In genomic region chr17:24481027-24481815, GRCm38 (mm10) we compare ENCODE assay signal across 29 mouse cellular contexts. TPM values are rescaled to one million over a fixed set of nuclear protein-coding genes. Genes with fewer than 3 reads are reported as not detected.
A peak's percentile ranks its signal among the peaks of the same experiment; 100 is the strongest.
DNase-seq lines count a peak whose midpoint lies in the region; ATAC-seq and TF ChIP-seq lines count a peak whose summit lies in the region.
"Had no signal": no experiment of that assay in that cellular context is flagged by ENCODE, and none has a peak within 500 bp of the region (broad histone marks: within the 10 kb centered on the region; RNA-seq: fewer than 3 reads in every experiment).

No protein-coding gene starts in this region.

- H3K9me3 ChIP-seq in midbrain, embryonic 11.5 days (ENCODE audit: control insufficient read depth, low read length), result no peaks in the 10 kb centered on the region
- no peaks in the 10 kb centered on the region for H3K9me3 ChIP-seq in midbrain, embryonic 14.5 days (ENCODE audit: control insufficient read depth, low read length)
- H3K9me3 ChIP-seq in ES-Bruce4 (replicated peaks; ENCODE audit: control insufficient read depth, insufficient read depth, low read length, poor library complexity, severe bottlenecking), result no peaks in the 10 kb centered on the region
- H3K9me3 ChIP-seq in heart, embryonic 11.5 days (replicated peaks; ENCODE audit: control insufficient read depth, low read length), result no peaks in the 10 kb centered on the region
- H3K9me3 ChIP-seq: embryonic facial prominence, embryonic 10.5 days; embryonic facial prominence, embryonic 13.5 days; forebrain, embryonic 12.5 days; forebrain, embryonic 15.5 days; G1E; heart, embryonic 15.5 days; hindbrain, embryonic 10.5 days; hindbrain, embryonic 13.5 days; intestine, embryonic 15.5 days had no signal

- WGBS in midbrain, embryonic 11.5 days, result 94% methylated on average over 20 of the region's 20 CpGs
- 93% methylated on average over 20 of the region's 20 CpGs for WGBS in midbrain, embryonic 14.5 days
- 89% methylated on average over 20 of the region's 20 CpGs for WGBS in heart, embryonic 11.5 days (ENCODE audit: insufficient replicate concordance)

- TF ChIP-seq CTCF in ES-Bruce4 (IDR thresholded peaks at IDR 0.05; ENCODE audit: low read depth, low read length), result no peak

- H3K4me3 ChIP-seq in midbrain, embryonic 11.5 days (ENCODE audit: low read depth, low read length), result no peak overlapping the region
- H3K4me3 ChIP-seq in midbrain, embryonic 14.5 days (replicated peaks; ENCODE audit: low read depth, low read length), result no peak overlapping the region
- H3K4me3 ChIP-seq in ES-Bruce4 (ENCODE audit: low read depth, low read length), result no peak overlapping the region
- no peak overlapping the region for H3K4me3 ChIP-seq in heart, embryonic 11.5 days (ENCODE audit: low read depth, low read length)
- H3K4me3 ChIP-seq: embryonic facial prominence, embryonic 13.5 days; erythroblast, embryonic 14.5 days; forebrain, embryonic 12.5 days; forebrain, embryonic 15.5 days; heart, embryonic 15.5 days; hindbrain, embryonic 10.5 days; hindbrain, embryonic 13.5 days; intestine, embryonic 15.5 days had no signal

- H3K27me3 ChIP-seq in midbrain, embryonic 11.5 days (ENCODE audit: control insufficient read depth, insufficient read depth, low read length), result no peaks in the 10 kb centered on the region
- H3K27me3 ChIP-seq in midbrain, embryonic 14.5 days (ENCODE audit: control insufficient read depth, insufficient read depth, low read length), result no peaks in the 10 kb centered on the region
- no peaks in the 10 kb centered on the region for H3K27me3 ChIP-seq in ES-Bruce4 (ENCODE audit: control insufficient read depth, insufficient read depth, low read length, poor library complexity, severe bottlenecking)
- no peaks in the 10 kb centered on the region for H3K27me3 ChIP-seq in heart, embryonic 11.5 days (ENCODE audit: control insufficient read depth, insufficient read depth, low read length)
- H3K27me3 ChIP-seq: embryonic facial prominence, embryonic 13.5 days; forebrain, embryonic 12.5 days; forebrain, embryonic 15.5 days; hindbrain, embryonic 13.5 days; intestine, embryonic 15.5 days; Patski had no signal

- H3K4me2 ChIP-seq in midbrain, embryonic 11.5 days, result no peak overlapping the region
- no peak overlapping the region for H3K4me2 ChIP-seq in midbrain, embryonic 14.5 days (ENCODE audit: low read length)
- no peak overlapping the region for H3K4me2 ChIP-seq in heart, embryonic 11.5 days
- H3K4me2 ChIP-seq: embryonic facial prominence, embryonic 13.5 days; forebrain, embryonic 12.5 days; forebrain, embryonic 15.5 days; heart, embryonic 15.5 days; intestine, embryonic 15.5 days had no signal

- ATAC-seq in midbrain, embryonic 11.5 days (ENCODE audit: low FRiP score), result no peak
- no peak for ATAC-seq in midbrain, embryonic 14.5 days (ENCODE audit: low FRiP score, low TSS enrichment)
- ATAC-seq in heart, embryonic 11.5 days (replicated peaks; ENCODE audit: insufficient number of reproducible peaks, low FRiP score, low TSS enrichment), result no peak
- ATAC-seq: activated CD4-positive, CD25-positive, alpha-beta regulatory T cell, adult 4 months; CD4-positive, CD25-positive, alpha-beta regulatory T cell, adult 4 months; forebrain, embryonic 15.5 days; hindbrain, embryonic 16.5 days; intestine, embryonic 15.5 days; Patski had no signal

- no peak for TF ChIP-seq POLR2A in ES-Bruce4 (IDR thresholded peaks at IDR 0.05; ENCODE audit: insufficient read depth, low read length)

- H3K9ac ChIP-seq in midbrain, embryonic 11.5 days (ENCODE audit: low read length), result no peak overlapping the region
- no peak overlapping the region for H3K9ac ChIP-seq in midbrain, embryonic 14.5 days (replicated peaks; ENCODE audit: low read length)
- H3K9ac ChIP-seq in ES-Bruce4 (ENCODE audit: low read depth, poor library complexity, severe bottlenecking), result no peak overlapping the region
- H3K9ac ChIP-seq in heart, embryonic 11.5 days (ENCODE audit: low read depth, low read length), result no peak overlapping the region
- H3K9ac ChIP-seq: embryonic facial prominence, embryonic 13.5 days; forebrain, embryonic 12.5 days; forebrain, embryonic 15.5 days; heart, embryonic 15.5 days; hindbrain, embryonic 13.5 days; intestine, embryonic 15.5 days had no signal

- H3K27ac ChIP-seq in midbrain, embryonic 11.5 days (ENCODE audit: low read depth, low read length), result no peak overlapping the region
- H3K27ac ChIP-seq in midbrain, embryonic 14.5 days (replicated peaks; ENCODE audit: low read depth, low read length), result no peak overlapping the region
- 0 out of 2 replicates have a peak overlapping the region, but pooled peaks have one; percentile 26 for H3K27ac ChIP-seq in ES-Bruce4 (ENCODE audit: insufficient read depth, low read length)
- no peak overlapping the region for H3K27ac ChIP-seq in heart, embryonic 11.5 days (ENCODE audit: low read depth, low read length)
- H3K27ac ChIP-seq: embryonic facial prominence, embryonic 13.5 days; forebrain, embryonic 12.5 days; forebrain, embryonic 15.5 days; heart, embryonic 15.5 days; hindbrain, embryonic 13.5 days had no signal

- DNase-seq in midbrain, embryonic 11.5 days (ENCODE audit: low spot score, missing footprints), result peak; percentile 69
- no peak for DNase-seq in midbrain, embryonic 14.5 days
- DNase-seq in ES-CJ7 (ENCODE audit: low read depth, low spot score) (peak; percentile 67), adipocyte (ENCODE audit: low spot score) (peak; percentile 38)
- DNase-seq: adrenal gland, postnatal 25 days; cerebellum, adult 11-12 months; cerebellum, adult 8-10 months; cerebellum, postnatal 36 days; embryo, embryonic 11 days; gastrocnemius, postnatal 25 days; heart, adult 18-20 months; heart, postnatal 10 days; heart, postnatal 36 days had no signal

- H3K4me1 ChIP-seq in midbrain, embryonic 11.5 days (ENCODE audit: control insufficient read depth, insufficient read depth, low read length), result peaks cover 8% of the 10 kb centered on the region
- H3K4me1 ChIP-seq in midbrain, embryonic 14.5 days (ENCODE audit: control insufficient read depth, insufficient read depth, low read length), result peaks cover 10% of the 10 kb centered on the region
- H3K4me1 ChIP-seq in ES-Bruce4 (ENCODE audit: control insufficient read depth, insufficient read depth, low read length), result peaks cover 1% of the 10 kb centered on the region
- peaks cover 13% of the 10 kb centered on the region for H3K4me1 ChIP-seq in heart, embryonic 11.5 days (ENCODE audit: control insufficient read depth, insufficient read depth, low read length)

- TF ChIP-seq EP300 in ES-Bruce4 (IDR thresholded peaks at IDR 0.05; ENCODE audit: insufficient read depth, low read depth, low read length), result no peak

- peaks cover 3% of the 10 kb centered on the region; the same call in 1 of the 2 replicates for H3K36me3 ChIP-seq in midbrain, embryonic 11.5 days (ENCODE audit: control insufficient read depth, insufficient read depth, low read length)
- H3K36me3 ChIP-seq in midbrain, embryonic 14.5 days (ENCODE audit: control insufficient read depth, insufficient read depth, low read length), result peaks cover 11% of the 10 kb centered on the region
- H3K36me3 ChIP-seq in ES-Bruce4 (ENCODE audit: control insufficient read depth, insufficient read depth, low read length, poor library complexity, severe bottlenecking), result 0 out of 2 replicates have a peak, but pooled peaks cover 5% of the 10 kb centered on the region
- H3K36me3 ChIP-seq in heart, embryonic 11.5 days (ENCODE audit: control insufficient read depth, insufficient read depth, low read length), result peaks cover 6% of the 10 kb centered on the region

RNA-seq across cellular contexts. Expression of gene Mlst8, which starts 2.3 kb away (rescaled TPM):
- 28.9 and 30.3 TPM in 2 replicates for polyA plus RNA-seq in midbrain, embryonic 11.5 days (2014; fragmentation: Nextera tagmentation; extraction: Ambion mirVana)
- polyA plus RNA-seq in midbrain, embryonic 14.5 days (2014; fragmentation: Nextera tagmentation; extraction: Ambion mirVana), result 36.2 and 43.0 TPM in 2 replicates
- 20.4 and 22.8 TPM in 2 replicates for polyA plus RNA-seq in ES-Bruce4 (2011; ENCODE audit: insufficient read depth, insufficient read length, low read depth, missing spikeins)
- polyA plus RNA-seq in heart, embryonic 11.5 days (2014; fragmentation: Nextera tagmentation; extraction: Ambion mirVana), result 17.5 and 20.9 TPM in 2 replicates

RNA-seq across cellular contexts. Expression of gene Caskin1, which starts 7.2 kb away (rescaled TPM):
- 5.5 and 6.2 TPM in 2 replicates for polyA plus RNA-seq in midbrain, embryonic 11.5 days (2014; fragmentation: Nextera tagmentation; extraction: Ambion mirVana)
- 34.8 and 37.5 TPM in 2 replicates for polyA plus RNA-seq in midbrain, embryonic 14.5 days (2014; fragmentation: Nextera tagmentation; extraction: Ambion mirVana)
- 1.7 and 3.3 TPM in 2 replicates for polyA plus RNA-seq in ES-Bruce4 (2011; ENCODE audit: insufficient read depth, insufficient read length, low read depth, missing spikeins)
- polyA plus RNA-seq in heart, embryonic 11.5 days (2014; fragmentation: Nextera tagmentation; extraction: Ambion mirVana), result 0.40 and 0.49 TPM in 2 replicates
- polyA plus RNA-seq: erythroblast, embryonic 14.5 days; G1E had no signal

RNA-seq across cellular contexts. Expression of gene Bricd5, which starts 7.5 kb away (rescaled TPM):
- 0.32 TPM in 1 of 2 replicates, not detected in the other for polyA plus RNA-seq in midbrain, embryonic 11.5 days (2014; fragmentation: Nextera tagmentation; extraction: Ambion mirVana)
- 0.45 TPM in 1 of 2 replicates, not detected in the other for polyA plus RNA-seq in midbrain, embryonic 14.5 days (2014; fragmentation: Nextera tagmentation; extraction: Ambion mirVana)
- not detected in 2 replicates for polyA plus RNA-seq in ES-Bruce4 (2011; ENCODE audit: insufficient read depth, insufficient read length, low read depth, missing spikeins)
- polyA plus RNA-seq in heart, embryonic 11.5 days (2014; fragmentation: Nextera tagmentation; extraction: Ambion mirVana), result 0.21 and 0.42 TPM in 2 replicates
- polyA plus RNA-seq: activated CD4-positive, CD25-positive, alpha-beta regulatory T cell, adult 4 months; CD4-positive, CD25-positive, alpha-beta regulatory T cell, adult 4 months; embryonic facial prominence, embryonic 13.5 days; erythroblast, embryonic 14.5 days; forebrain, embryonic 12.5 days; forebrain, embryonic 15.5 days had no signal

RNA-seq across cellular contexts. Expression of gene Pgp, which starts 11.0 kb away (rescaled TPM):
- 60.6 and 67.6 TPM in 2 replicates for polyA plus RNA-seq in midbrain, embryonic 11.5 days (2014; fragmentation: Nextera tagmentation; extraction: Ambion mirVana)
- 60.5 and 62.7 TPM in 2 replicates for polyA plus RNA-seq in midbrain, embryonic 14.5 days (2014; fragmentation: Nextera tagmentation; extraction: Ambion mirVana)
- polyA plus RNA-seq in ES-Bruce4 (2011; ENCODE audit: insufficient read depth, insufficient read length, low read depth, missing spikeins), result 15.4 and 16.4 TPM in 2 replicates
- 75.8 and 77.2 TPM in 2 replicates for polyA plus RNA-seq in heart, embryonic 11.5 days (2014; fragmentation: Nextera tagmentation; extraction: Ambion mirVana)

RNA-seq across cellular contexts. Expression of gene E4f1, which starts 11.1 kb away (rescaled TPM):
- 10.2 and 14.7 TPM in 2 replicates for polyA plus RNA-seq in midbrain, embryonic 11.5 days (2014; fragmentation: Nextera tagmentation; extraction: Ambion mirVana)
- 22.7 and 22.8 TPM in 2 replicates for polyA plus RNA-seq in midbrain, embryonic 14.5 days (2014; fragmentation: Nextera tagmentation; extraction: Ambion mirVana)
- polyA plus RNA-seq in ES-Bruce4 (2011; ENCODE audit: insufficient read depth, insufficient read length, low read depth, missing spikeins), result 13.0 and 15.3 TPM in 2 replicates
- 14.0 and 17.6 TPM in 2 replicates for polyA plus RNA-seq in heart, embryonic 11.5 days (2014; fragmentation: Nextera tagmentation; extraction: Ambion mirVana)
